Mouse (Mus musculus): Measurements from ENCODE around the gene Spata17. TPM values are rescaled to one million over a fixed set of nuclear protein-coding genes. Genes with fewer than 3 reads are reported as not detected.

Gene Spata17
- total RNA-seq, 2 experiments from 2014 or later, result not detected

DNA sequence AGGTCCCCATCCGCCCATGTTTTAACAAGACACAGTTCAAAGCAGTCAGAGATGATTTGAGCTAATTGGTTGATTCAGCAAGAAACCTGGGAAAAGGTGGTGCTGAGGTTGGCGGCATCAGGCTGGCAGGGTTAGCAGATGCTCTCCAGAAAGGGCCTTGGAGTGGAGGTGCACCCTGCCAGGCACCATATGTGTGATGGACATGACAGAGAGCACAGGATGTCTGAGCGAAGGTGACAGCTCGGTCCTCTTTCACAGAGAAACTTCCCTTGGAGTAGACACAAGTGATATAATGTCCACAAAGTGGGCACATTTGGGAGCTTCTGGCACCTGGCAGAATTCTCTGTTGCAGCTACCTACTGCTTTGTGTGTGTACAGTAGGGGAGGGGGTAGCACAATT lies 203.7 kb downstream of the Spata17 start:
- DNase-seq, result no peak
- intact Hi-C loops (cut with DNase I), result no loop called here

DNA sequence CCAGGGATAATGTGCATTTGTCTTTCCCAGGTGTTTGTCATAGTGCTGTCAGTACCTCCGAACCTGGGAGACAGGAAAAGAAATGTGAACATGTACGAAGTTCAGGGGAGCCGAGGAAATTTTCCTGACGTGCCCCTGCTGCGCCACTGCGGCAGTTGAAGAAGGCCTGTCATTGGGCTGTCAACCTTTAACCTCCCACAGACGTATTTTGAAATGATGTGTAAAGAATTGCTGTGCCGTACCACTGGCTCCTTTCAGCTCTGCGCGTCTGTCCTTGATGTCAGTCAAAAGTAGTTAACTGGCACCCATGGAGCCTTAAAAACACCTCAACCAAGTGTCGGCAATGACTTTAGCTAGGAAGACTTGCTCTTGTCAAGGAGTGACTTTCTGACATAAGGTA lies 205.2 kb downstream of the Spata17 start:
- intact Hi-C loops (cut with DNase I), result no loop called here
- DNase-seq, result no peak

DNA sequence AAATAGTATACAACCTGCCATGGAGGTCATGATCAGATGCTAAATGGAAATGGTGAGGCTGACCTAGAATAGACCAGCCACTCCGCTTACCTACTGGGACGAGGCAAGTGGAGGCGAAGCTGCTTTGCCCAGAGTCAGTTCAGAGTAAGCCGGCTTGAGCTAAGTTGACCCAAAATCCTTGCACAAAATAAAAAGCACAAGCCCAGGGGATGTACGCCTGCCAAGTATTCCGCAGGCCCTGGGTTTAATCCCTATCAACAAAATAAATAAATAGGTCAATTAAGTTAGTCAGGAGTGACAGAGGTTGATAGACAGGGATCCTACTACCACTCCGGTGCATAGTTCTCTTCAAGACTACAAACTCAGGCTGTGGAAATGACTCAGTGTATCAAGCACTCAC lies 207.0 kb downstream of the Spata17 start:
- no peak for DNase-seq
- intact Hi-C loops (cut with DNase I), result no loop called here

- no peak for DNase-seq
- intact Hi-C loops (cut with DNase I), result no loop called here
Measured at GRCm38 (mm10) chr1:187006227-187006925, 208.9 kb downstream of the Spata17 start.

DNA sequence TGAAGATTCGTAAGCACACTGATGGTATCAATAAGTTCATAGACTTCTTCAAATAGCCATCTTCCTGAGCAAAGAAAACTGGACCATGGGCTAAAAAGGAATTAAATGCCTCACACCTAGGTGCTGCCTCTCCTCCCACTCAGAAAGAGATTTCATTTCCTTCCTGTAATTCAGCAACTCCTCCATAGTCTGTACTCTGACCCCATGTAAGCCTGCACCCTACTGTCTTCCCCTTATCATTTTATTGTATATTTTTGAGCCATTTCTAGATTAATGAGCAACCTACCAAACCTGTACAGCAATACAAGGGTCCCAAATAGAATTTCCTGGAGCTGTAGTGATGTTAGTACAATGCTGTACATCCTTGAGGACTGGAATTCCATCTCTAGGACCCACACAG lies 211.0 kb downstream of the Spata17 start:
- intact Hi-C loops (cut with DNase I), result no loop called here
- no peak for DNase-seq

GRCm38 (mm10) chr1:187003441-187003861 lies 211.8 kb downstream of the Spata17 start:
- intact Hi-C loops (cut with DNase I), result no loop called here
- DNase-seq, result no peak

- intact Hi-C loops (cut with DNase I), result no loop called here
- no peak for DNase-seq
Measured at GRCm38 (mm10) chr1:186997596-186998304, 217.5 kb downstream of the Spata17 start.

Other genes with a start within 250 kb of the Spata17 start
- not detected for gene D1Pas1, start 248.0 kb downstream of the Spata17 start, total RNA-seq (2021)
- 1 to 10 TPM; 7.6 to 10.0 TPM for gene Gpatch2, start within 50 bp of the Spata17 start, total RNA-seq (2021)